Mouse (Mus musculus) naive thymus-derived CD4-positive, alpha-beta T cell, adult 5 months (primary cell): Measurements from ENCODE around the gene Gadd45a. TPM values are rescaled to one million over a fixed set of nuclear protein-coding genes. Genes with fewer than 3 reads are reported as not detected.

ENCODE experiments used
- polyA plus RNA-seq: library from polyadenylated mRNA; unstranded; fragments of 100-300 nt; shearing (Covaris generic); gene quantifications from one replicate; pipeline ENCODE4 v1.2.1, GENCODE M21; 2017

The Gadd45a gene
- polyA plus RNA-seq = 65.3 TPM

DNA sequence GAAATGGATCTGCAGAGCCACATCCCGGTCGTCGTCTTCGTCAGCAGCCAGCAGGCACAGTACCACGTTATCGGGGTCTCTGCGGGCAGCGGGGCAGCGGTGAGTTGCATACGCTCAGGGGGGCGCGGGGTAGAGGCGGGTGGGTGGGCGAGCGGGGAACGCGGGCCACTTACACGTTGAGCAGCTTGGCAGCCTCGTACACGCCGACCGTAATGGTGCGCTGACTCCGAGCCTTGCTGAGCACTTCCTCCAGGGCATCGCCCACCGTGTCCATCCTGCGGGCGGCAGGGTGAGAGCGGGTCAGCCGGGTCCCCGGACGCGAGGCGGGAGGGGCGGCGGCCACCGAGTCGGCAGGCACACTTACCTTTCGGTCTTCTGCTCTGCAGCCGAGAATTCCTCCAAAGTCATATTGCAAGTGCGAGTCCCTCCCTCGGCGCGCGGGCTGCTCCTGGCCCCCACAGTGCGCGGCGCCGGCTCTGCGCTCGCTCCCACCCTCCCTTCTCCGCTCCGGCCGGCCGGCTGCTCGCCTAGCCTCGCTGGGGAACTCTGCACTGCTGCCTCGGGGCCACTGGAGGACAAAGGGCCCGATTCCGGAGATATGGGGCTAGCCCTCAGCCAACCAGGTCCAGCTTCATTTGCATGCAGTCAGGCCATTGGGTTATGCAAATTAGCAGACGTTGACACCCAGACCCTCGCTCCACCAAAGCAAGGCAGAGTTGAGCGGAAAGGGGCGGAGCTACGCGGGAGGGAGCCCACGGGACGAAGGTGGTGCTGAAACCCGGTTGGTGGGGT lies at the start of gene Gadd45a:
Gene Gadd45a (minus strand): TSS at position 621 of the 792 bp plus-strand sequence.

Other genes with a start within 250 kb of the Gadd45a start
- not detected for gene Vmn1r39, start 226.8 kb downstream of the Gadd45a start, polyA plus RNA-seq
- gene Gng12, start 141.1 kb downstream of the Gadd45a start, polyA plus RNA-seq = 21.0 TPM
- 530 TPM for gene Serbp1, start 200.7 kb upstream of the Gadd45a start, polyA plus RNA-seq